Mouse (Mus musculus) hindbrain, postnatal 0 days (tissue): ENCODE results near the gene Cabcoco1. TPM values are rescaled to one million over a fixed set of nuclear protein-coding genes. Genes with fewer than 3 reads are reported as not detected.

Experiments used
- ATAC-seq: fragments of 200-750 bp; cut with Nextera tagmentation; 2 replicates; pipeline ENCODE4 v1.8.0; 2017; ENCODE audit warnings: mild to moderate bottlenecking, moderate TSS enrichment, moderate library complexity
- DNase-seq: peaks from one replicate; pipeline ENCODE4 v3.0.0-alpha.2; 2015; ENCODE audit warnings: low spot score
- H3K27ac ChIP-seq: fragments of 300-500 bp; sonication (generic); 2 replicates; pipeline ENCODE4 v1.5.1; 2014; ENCODE audit warnings: mild to moderate bottlenecking
- H3K27me3 ChIP-seq: fragments of 300-500 bp; sonication (generic); 2 replicates; pipeline ENCODE4 v1.6.1; 2014; ENCODE audit warnings: low read length, mixed read lengths; ENCODE audit not compliant: insufficient read depth
- H3K36me3 ChIP-seq: fragments of 300-500 bp; sonication (generic); 2 replicates; pipeline ENCODE4 v1.6.1; 2014; ENCODE audit warnings: low read length, mixed read lengths; ENCODE audit not compliant: insufficient read depth
- H3K4me1 ChIP-seq: fragments of 300-500 bp; sonication (generic); 2 replicates; pipeline ENCODE4 v1.6.1; 2014; ENCODE audit warnings: antibody characterized with exemption, low read length, mixed read lengths; ENCODE audit not compliant: insufficient read depth
- H3K4me2 ChIP-seq: fragments of 300-500 bp; sonication (generic); 2 replicates; pipeline ENCODE4 v1.6.1; 2014; ENCODE audit warnings: low read depth, mild to moderate bottlenecking, low read length, moderate library complexity, mixed read lengths
- H3K4me3 ChIP-seq: fragments of 300-500 bp; sonication (generic); 2 replicates; pipeline ENCODE4 v1.5.1; 2014; ENCODE audit warnings: low read length
- H3K9ac ChIP-seq: fragments of 300-500 bp; sonication (generic); replicated peaks from 2 replicates; pipeline ENCODE4 v1.6.1; 2014; ENCODE audit warnings: mild to moderate bottlenecking, low read length, moderate library complexity, mixed read lengths
- H3K9me3 ChIP-seq: fragments of 300-500 bp; sonication (generic); 2 replicates; pipeline ENCODE4 v1.6.1; 2016; ENCODE audit warnings: low read length, mixed read lengths
- CTCF ChIP-seq: IDR thresholded peaks from 2 replicates; pipeline ENCODE4 v1.5.1; 2016; ENCODE audit warnings: antibody characterized with exemption, control low read depth, low read depth
- WGBS: fragments of 180-500 bp; shearing (Covaris S2); extraction: QIAGEN DNeasy Blood & Tissue Kit; methylation state at CpG from one replicate; pipeline ENCODE4 v1.1.7; 2014; 5-methylcytosine and 5-hydroxymethylcytosine counted together
- polyA plus RNA-seq: library from polyadenylated mRNA; unstranded; fragments of >200 nt; fragmentation: Nextera tagmentation; extraction: Ambion mirVana; gene quantifications from 2 replicates; pipeline ENCODE4 v1.2.1, GENCODE M21; 2015
- total RNA-seq: library from RNA; depleted of rRNA; stranded (reverse); fragments of >200 nt; gene quantifications from 2 replicates; pipeline ENCODE4 v1.2.3, GENCODE M21; 2014

Cabcoco1 gene
- total and polyA plus RNA-seq, 2 experiments from 2014 or later, result 0.94 to 6.4 TPM

DNA sequence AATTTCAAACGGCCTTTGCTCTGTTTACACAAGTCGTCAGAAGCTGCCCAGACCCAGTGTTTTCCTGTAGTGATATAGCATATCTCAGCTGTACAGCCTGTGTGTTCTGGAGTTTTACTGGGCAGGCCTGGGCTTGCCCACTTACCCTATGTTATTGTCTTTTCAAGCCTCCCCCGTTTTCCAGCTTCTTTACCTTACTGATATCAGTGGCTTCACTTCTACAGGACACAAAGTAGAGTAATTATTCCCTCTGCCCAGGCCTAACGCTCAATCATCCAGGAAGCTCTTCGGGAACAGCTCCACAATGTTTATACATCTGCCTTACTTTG lies 94.9 kb downstream of the Cabcoco1 start:
- no peak for ATAC-seq

DNA sequence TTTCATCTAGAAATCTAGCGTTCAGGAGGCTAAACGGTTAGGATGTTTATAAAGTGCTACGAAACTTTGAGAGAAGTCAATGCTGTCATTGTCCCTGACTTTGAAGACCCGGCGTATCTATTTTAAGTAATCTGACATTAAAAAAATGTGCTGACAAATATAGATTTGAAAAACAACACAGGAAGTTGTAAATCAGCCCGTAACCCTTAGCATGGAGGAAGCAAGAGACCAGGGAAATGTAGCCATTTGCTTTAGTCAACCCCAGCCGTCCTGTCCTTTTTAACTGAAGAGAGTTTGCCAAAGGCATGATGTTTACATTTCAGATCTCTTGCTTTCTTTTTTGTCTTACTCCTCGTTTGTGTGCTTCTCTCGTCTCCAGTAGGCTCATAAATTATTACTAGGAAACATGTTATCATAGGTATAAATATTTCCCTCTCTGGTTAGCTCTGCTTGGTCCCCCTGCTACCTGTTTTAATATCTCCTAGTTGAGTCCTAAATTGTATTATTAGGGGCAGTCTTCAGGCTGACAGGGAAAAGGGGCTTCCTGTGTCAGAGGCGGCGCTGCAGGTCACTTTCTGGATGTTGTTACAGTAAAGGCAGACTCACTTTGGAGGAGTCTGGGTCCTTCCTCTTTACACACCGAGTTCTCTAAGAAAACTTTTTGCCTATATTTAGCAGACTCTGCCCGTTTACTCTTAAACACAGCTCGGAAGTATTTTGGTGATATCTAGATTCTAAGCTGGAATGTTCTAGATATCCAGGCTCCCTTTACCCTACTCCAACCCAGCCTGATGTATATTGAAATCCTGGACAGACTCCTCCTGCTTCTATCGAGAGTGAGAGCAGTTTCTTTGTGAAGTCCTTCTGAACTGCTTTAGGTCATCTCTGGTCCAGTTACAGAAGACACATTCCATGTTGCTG lies 95.6 kb downstream of the Cabcoco1 start:
- ATAC-seq, result no peak
- Histone ChIP-seq H3K9ac (no peak overlapping the region), H3K4me3 (no peak overlapping the region), H3K4me2 (no peak overlapping the region), H3K27me3 (no peaks in the 10 kb centered on the region), H3K36me3 (no peaks in the 10 kb centered on the region), H3K4me1 (no peaks in the 10 kb centered on the region), H3K27ac (peak overlapping the region; percentile 41; the same call in 1 of the 2 replicates), H3K9me3 (no peaks in the 10 kb centered on the region)
- DNase-seq, result no peak
- WGBS, result 68% methylated on average over 15 of the region's 15 CpGs
- TF ChIP-seq CTCF, result no peak

More for the DNA sequence above, 94.9 kb downstream of the Cabcoco1 start:
- Histone ChIP-seq H3K4me2 (no peak overlapping the region), H3K27me3 (no peaks in the 10 kb centered on the region), H3K4me3 (no peak overlapping the region), H3K9ac (no peak overlapping the region), H3K27ac (peak overlapping the region; percentile 41; the same call in 1 of the 2 replicates), H3K9me3 (no peaks in the 10 kb centered on the region), H3K36me3 (no peaks in the 10 kb centered on the region), H3K4me1 (no peaks in the 10 kb centered on the region)
- 73% methylated on average over 5 of the region's 5 CpGs for WGBS
- DNase-seq, result no peak
- no peak for TF ChIP-seq CTCF

DNA sequence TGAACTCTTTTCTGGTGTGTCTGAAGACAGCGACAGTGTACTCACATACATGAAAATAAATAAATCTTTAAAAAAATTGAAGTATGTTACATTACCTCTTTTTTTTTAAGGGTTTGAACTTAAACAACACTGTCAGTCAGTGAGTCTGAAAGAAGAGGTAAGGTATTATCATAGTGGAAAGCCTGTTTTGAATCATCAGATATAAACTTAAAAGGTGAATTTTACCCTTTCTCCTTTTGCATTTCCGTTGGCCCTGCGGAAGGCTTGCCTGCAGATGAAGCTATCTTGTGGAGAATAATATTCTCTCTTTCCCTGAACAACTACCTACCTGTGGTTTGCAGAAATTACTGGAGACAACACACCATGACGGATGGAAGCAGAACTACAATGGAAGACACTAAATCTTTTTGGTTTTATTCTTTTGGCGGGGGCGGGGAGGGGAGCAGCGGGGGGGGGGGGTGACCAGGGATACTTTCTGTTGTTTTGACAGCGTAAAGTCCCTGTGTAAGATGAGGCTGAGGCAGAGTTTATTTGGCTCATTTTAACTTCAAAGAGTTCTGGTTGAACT lies 96.4 kb downstream of the Cabcoco1 start:
- Histone ChIP-seq H3K4me3 (no peak overlapping the region), H3K9me3 (no peaks in the 10 kb centered on the region), H3K27ac (no peak overlapping the region), H3K36me3 (no peaks in the 10 kb centered on the region), H3K27me3 (no peaks in the 10 kb centered on the region), H3K4me2 (no peak overlapping the region), H3K9ac (no peak overlapping the region), H3K4me1 (no peaks in the 10 kb centered on the region)
- DNase-seq (no peak), ATAC-seq (no peak)
- TF ChIP-seq CTCF, result no peak
- 57% methylated on average over 8 of the region's 8 CpGs for WGBS

- ATAC-seq (no peak), DNase-seq (no peak)
- Histone ChIP-seq H3K9ac (no peak overlapping the region), H3K4me1 (no peaks in the 10 kb centered on the region), H3K4me2 (no peak overlapping the region), H3K4me3 (no peak overlapping the region), H3K27me3 (no peaks in the 10 kb centered on the region), H3K36me3 (no peaks in the 10 kb centered on the region), H3K27ac (no peak overlapping the region), H3K9me3 (no peaks in the 10 kb centered on the region)
- no peak for TF ChIP-seq CTCF
- 90% methylated on average over 14 of the region's 14 CpGs for WGBS
These were observed 97.2 kb downstream of the Cabcoco1 start for GRCm38 (mm10) chr10:68444361-68445114.

- 17% methylated on average over 7 of the region's 7 CpGs for WGBS
- ATAC-seq, result no peak
These were observed 98.6 kb downstream of the Cabcoco1 start for GRCm38 (mm10) chr10:68443132-68443531.

GRCm38 (mm10) chr10:68442713-68443112 lies 99.0 kb downstream of the Cabcoco1 start:
- H3K4me1 ChIP-seq, result no peaks in the 10 kb centered on the region
- no peak overlapping the region for H3K4me3 ChIP-seq
- H3K9ac ChIP-seq, result no peak overlapping the region
- no peak for TF ChIP-seq CTCF
- no peaks in the 10 kb centered on the region for H3K9me3 ChIP-seq
- DNase-seq (no peak), ATAC-seq (no peak)
- 23% methylated on average over 3 of the region's 3 CpGs for WGBS
- H3K27ac ChIP-seq, result no peak overlapping the region
- no peaks in the 10 kb centered on the region for H3K27me3 ChIP-seq
- no peaks in the 10 kb centered on the region for H3K36me3 ChIP-seq
- H3K4me2 ChIP-seq, result no peak overlapping the region

More at GRCm38 (mm10) chr10:68443132-68443531, 98.6 kb downstream of the Cabcoco1 start:
- TF ChIP-seq CTCF, result no peak
- Histone ChIP-seq H3K4me3 (no peak overlapping the region), H3K9me3 (no peaks in the 10 kb centered on the region), H3K27ac (no peak overlapping the region), H3K27me3 (no peaks in the 10 kb centered on the region), H3K4me2 (no peak overlapping the region), H3K36me3 (no peaks in the 10 kb centered on the region), H3K9ac (no peak overlapping the region), H3K4me1 (no peaks in the 10 kb centered on the region)
- DNase-seq, result no peak
